Mouse (Mus musculus) MEL (cell line): ENCODE measurements around the gene Egflam. TPM values are rescaled to one million over a fixed set of nuclear protein-coding genes. Genes with fewer than 3 reads are reported as not detected.

Experiments
- DNase-seq: peaks from one replicate; pipeline ENCODE4 v3.0.0; 2011; ENCODE audit warnings: low read depth, low spot score
- H3K27ac ChIP-seq: 2 replicates; pipeline ENCODE4 v1.5.1; 2012; ENCODE audit warnings: low read depth, mild to moderate bottlenecking, control low read depth, low read length, moderate library complexity; ENCODE audit not compliant: control insufficient read depth
- H3K27me3 ChIP-seq, 2 experiments: fragments of 150-350 bp in 1 of 2; sonication (generic) in 1 of 2; 2 replicates each; pipeline ENCODE4 v1.6.1; 2012; ENCODE audit warnings: low read length in 2 of 2, mild to moderate bottlenecking in 2 of 2, improper control_type of control experiment in 1 of 2, moderate library complexity in 1 of 2; ENCODE audit not compliant: insufficient read depth in 2 of 2, control insufficient read depth in 1 of 2
- H3K36me3 ChIP-seq, 2 experiments: 2 replicates each; pipeline ENCODE4 v1.6.1; 2012 to 2014; ENCODE audit warnings: low read length in 2 of 2, improper control_type of control experiment in 1 of 2, inconsistent platforms in 1 of 2, mild to moderate bottlenecking in 1 of 2; ENCODE audit not compliant: insufficient read depth in 2 of 2, control insufficient read depth in 1 of 2
- H3K4me1 ChIP-seq, 2 experiments: fragments of 150-350 bp in 1 of 2; sonication (generic) in 1 of 2; 2 replicates each; pipeline ENCODE4 v1.6.1; 2012; ENCODE audit warnings: low read length in 2 of 2, improper control_type of control experiment in 1 of 2, mild to moderate bottlenecking in 1 of 2; ENCODE audit not compliant: insufficient read depth in 2 of 2, control insufficient read depth in 1 of 2
- H3K4me3 ChIP-seq, 2 experiments: fragments of 150-350 bp in 1 of 2; sonication (generic) in 1 of 2; 2 replicates each; pipeline ENCODE4 v1.5.1; 2012; ENCODE audit warnings: low read depth in 2 of 2, low read length in 2 of 2, mild to moderate bottlenecking in 2 of 2, moderate library complexity in 2 of 2, control low read depth in 1 of 2, improper control_type of control experiment in 1 of 2; ENCODE audit not compliant: control insufficient read depth in 1 of 2, insufficient read depth in 1 of 2
- H3K79me2 ChIP-seq: 2 replicates; pipeline ENCODE4 v1.6.1; 2012; ENCODE audit warnings: mild to moderate bottlenecking, low read length, moderate library complexity; ENCODE audit not compliant: control insufficient read depth, poor library complexity, insufficient read depth
- H3K9ac ChIP-seq: 2 replicates; pipeline ENCODE4 v1.6.1; 2012; ENCODE audit warnings: low read depth, mild to moderate bottlenecking, control low read depth, low read length, moderate library complexity; ENCODE audit not compliant: control insufficient read depth, poor library complexity, severe bottlenecking
- H3K9me3 ChIP-seq: fragments of 150-350 bp; sonication (generic); replicated peaks from 2 replicates; pipeline ENCODE4 v1.6.1; 2012; ENCODE audit warnings: mild to moderate bottlenecking, low read length, improper control_type of control experiment, moderate library complexity; ENCODE audit not compliant: insufficient read depth
- BHLHE40 ChIP-seq: IDR thresholded peaks from 2 replicates; pipeline ENCODE4 v1.6.1; 2012; ENCODE audit warnings: low read depth, mild to moderate bottlenecking, inconsistent platforms, low read length, improper control_type of control experiment, borderline replicate concordance
- CHD1 ChIP-seq: IDR thresholded peaks from 2 replicates; pipeline ENCODE4 v1.6.1; 2012; ENCODE audit warnings: low read depth, mild to moderate bottlenecking, inconsistent platforms, low read length, improper control_type of control experiment
- CHD2 ChIP-seq: IDR thresholded peaks from 2 replicates; pipeline ENCODE4 v1.6.1; 2011; ENCODE audit warnings: low read length, improper control_type of control experiment
- CTCF ChIP-seq, 3 experiments: IDR thresholded peaks in 2 of 3; conservative IDR thresholded peaks in 1 of 3; 2 replicates each; pipeline ENCODE4 v1.5.1; 2011 to 2012; ENCODE audit warnings: low read length in 3 of 3, low read depth in 2 of 3, mild to moderate bottlenecking in 2 of 3, improper control_type of control experiment in 1 of 3, inconsistent platforms in 1 of 3, mixed read lengths in 1 of 3, moderate library complexity in 1 of 3; ENCODE audit not compliant: control insufficient read depth in 1 of 3, insufficient read depth in 1 of 3, poor library complexity in 1 of 3, severe bottlenecking in 1 of 3
- HCFC1 ChIP-seq: IDR thresholded peaks from 2 replicates; pipeline ENCODE4 v1.6.1; 2012; ENCODE audit warnings: low read depth, mild to moderate bottlenecking, inconsistent platforms, low read length, improper control_type of control experiment, moderate library complexity
- JUND ChIP-seq: IDR thresholded peaks from 2 replicates; pipeline ENCODE4 v1.6.1; 2011; ENCODE audit warnings: low read depth, mild to moderate bottlenecking, improper control_type of control experiment, low read length
- MAFK ChIP-seq: IDR thresholded peaks from 2 replicates; pipeline ENCODE4 v1.6.1; 2011; ENCODE audit warnings: low read depth, mild to moderate bottlenecking, low read length, improper control_type of control experiment, borderline replicate concordance
- MYC ChIP-seq: IDR thresholded peaks from 2 replicates; pipeline ENCODE4 v1.6.1; 2011; ENCODE audit warnings: low read depth, mild to moderate bottlenecking, low read length, improper control_type of control experiment, moderate library complexity
- POLR2AphosphoS5 ChIP-seq: IDR thresholded peaks from 2 replicates; pipeline ENCODE4 v1.6.1; 2012; ENCODE audit warnings: low read depth, borderline replicate concordance, mild to moderate bottlenecking, inconsistent platforms, low read length, moderate library complexity, mixed read lengths
- RAD21 ChIP-seq: IDR thresholded peaks from 2 replicates; pipeline ENCODE4 v1.6.1; 2011; ENCODE audit warnings: mild to moderate bottlenecking, low read depth, low read length, improper control_type of control experiment
- SMC3 ChIP-seq: IDR thresholded peaks from 2 replicates; pipeline ENCODE4 v1.6.1; 2011; ENCODE audit warnings: low read depth, low read length, improper control_type of control experiment
- TAL1 ChIP-seq: IDR thresholded peaks from 2 replicates; pipeline ENCODE4 v1.6.1; 2012; ENCODE audit warnings: mild to moderate bottlenecking, inconsistent platforms, low read length, moderate library complexity, mixed read lengths
- TCF12 ChIP-seq: IDR thresholded peaks from 2 replicates; pipeline ENCODE4 v1.6.1; 2014; ENCODE audit warnings: low read depth, mild to moderate bottlenecking, inconsistent platforms, low read length, improper control_type of control experiment, moderate library complexity
- USF1 ChIP-seq: IDR thresholded peaks from 2 replicates; pipeline ENCODE4 v1.6.1; 2014; ENCODE audit warnings: low read depth, mild to moderate bottlenecking, inconsistent platforms, low read length, improper control_type of control experiment, moderate library complexity
- ZC3H11A ChIP-seq: IDR thresholded peaks from 2 replicates; pipeline ENCODE4 v1.6.1; 2012; ENCODE audit warnings: low read depth, mild to moderate bottlenecking, inconsistent platforms, low read length, improper control_type of control experiment
- ZNF384 ChIP-seq: IDR thresholded peaks from 2 replicates; pipeline ENCODE4 v1.6.1; 2012; ENCODE audit warnings: low read depth, mild to moderate bottlenecking, inconsistent platforms, low read length, improper control_type of control experiment
- polyA plus RNA-seq, 2 experiments: library from polyadenylated mRNA; stranded (reverse) in 1 of 2; unstranded in 1 of 2; fragments of >175 nt in 1 of 2; fragments of >200 nt in 1 of 2; gene quantifications; 2 replicates each; pipeline versions ENCODE4 v1.2.1 to v1.2.4; 2012; ENCODE audit warnings: low replicate concordance in 2 of 2, low read depth in 1 of 2; ENCODE audit not compliant: insufficient read length in 2 of 2, insufficient read depth in 1 of 2, missing spikeins in 1 of 2
- total RNA-seq: library from RNA; depleted of rRNA; stranded (reverse); fragments of 300-350 nt; gene quantifications from 2 replicates; pipeline ENCODE4 v1.2.3, GENCODE M21; 2012; rRNA removed

Egflam gene
- total RNA-seq (not detected in 2 replicates), polyA plus RNA-seq (not detected)

GRCm38 (mm10) chr15:7397818-7398608, at the start of gene Egflam:
Egflam (minus strand) TSS chr15:7398395.
- Histone ChIP-seq H3K27me3 (0 out of 4 replicates have a peak, but pooled peaks cover 0 to 2% of the 10 kb centered on the region in 2 experiments), H3K4me3 (no peak within 1 kb of the TSS), H3K27ac (no peak within 1 kb of the TSS), H3K36me3 (no peaks in the 10 kb centered on the region), H3K9me3 (no peaks in the 10 kb centered on the region), H3K79me2 (no peaks in the 10 kb centered on the region), H3K4me1 (no peaks in the 10 kb centered on the region), H3K9ac (no peak within 1 kb of the TSS)
- DNase-seq, result no peak
- no peak for TF ChIP-seq HCFC1

- Histone ChIP-seq H3K4me3 (no peak overlapping the region), H3K9ac (no peak overlapping the region), H3K79me2 (no peaks in the 10 kb centered on the region), H3K27ac (no peak overlapping the region), H3K4me1 (no peaks in the 10 kb centered on the region), H3K27me3 (no peaks in the 10 kb centered on the region; a peak in 2 of 4 replicates), H3K36me3 (no peaks in the 10 kb centered on the region), H3K9me3 (no peaks in the 10 kb centered on the region)
- peak; percentile 57 for DNase-seq
- TF ChIP-seq ZC3H11A (peak; percentile 51), CTCF (IDR thresholded peaks at IDR 0.05 in 2 of 3, conservative IDR thresholded peaks at IDR 0.05 in 1 of 3; ENCODE audit: control insufficient read depth in 1 of 3, insufficient read depth in 1 of 3, low read depth in 2 of 3, low read length in 3 of 3, poor library complexity in 1 of 3, severe bottlenecking in 1 of 3) (peak; percentile 21 to 61 (median 30); a peak in 4 of 6 replicates), HCFC1 (no peak), USF1 (no peak), ZNF384 (peak; percentile 60), RAD21 (peak; percentile 65), SMC3 (peak; percentile 66)
Observed at GRCm38 (mm10) chr15:7443396-7444315, 45.5 kb upstream of the Egflam start.

GRCm38 (mm10) chr15:7442148-7443100, 44.2 kb upstream of the Egflam start:
- Histone ChIP-seq H3K79me2 (no peaks in the 10 kb centered on the region), H3K27me3 (peaks cover 0 to 1% of the 10 kb centered on the region in 2 experiments; a peak in 2 of 4 replicates), H3K9me3 (no peaks in the 10 kb centered on the region), H3K36me3 (no peaks in the 10 kb centered on the region), H3K9ac (no peak overlapping the region), H3K27ac (no peak overlapping the region), H3K4me3 (no peak overlapping the region), H3K4me1 (no peaks in the 10 kb centered on the region)
- no peak for DNase-seq
- no peak for TF ChIP-seq TCF12
- no peak for TF ChIP-seq MAFK
- no peak for TF ChIP-seq BHLHE40
- no peak for TF ChIP-seq TAL1
- no peak for TF ChIP-seq CHD1
- TF ChIP-seq CHD2, result no peak
- TF ChIP-seq POLR2AphosphoS5, result no peak
- TF ChIP-seq MYC, result no peak
- TF ChIP-seq JUND, result no peak
